8 mouse cellular contexts compared by ENCODE assay signal in the genomic region with DNA sequence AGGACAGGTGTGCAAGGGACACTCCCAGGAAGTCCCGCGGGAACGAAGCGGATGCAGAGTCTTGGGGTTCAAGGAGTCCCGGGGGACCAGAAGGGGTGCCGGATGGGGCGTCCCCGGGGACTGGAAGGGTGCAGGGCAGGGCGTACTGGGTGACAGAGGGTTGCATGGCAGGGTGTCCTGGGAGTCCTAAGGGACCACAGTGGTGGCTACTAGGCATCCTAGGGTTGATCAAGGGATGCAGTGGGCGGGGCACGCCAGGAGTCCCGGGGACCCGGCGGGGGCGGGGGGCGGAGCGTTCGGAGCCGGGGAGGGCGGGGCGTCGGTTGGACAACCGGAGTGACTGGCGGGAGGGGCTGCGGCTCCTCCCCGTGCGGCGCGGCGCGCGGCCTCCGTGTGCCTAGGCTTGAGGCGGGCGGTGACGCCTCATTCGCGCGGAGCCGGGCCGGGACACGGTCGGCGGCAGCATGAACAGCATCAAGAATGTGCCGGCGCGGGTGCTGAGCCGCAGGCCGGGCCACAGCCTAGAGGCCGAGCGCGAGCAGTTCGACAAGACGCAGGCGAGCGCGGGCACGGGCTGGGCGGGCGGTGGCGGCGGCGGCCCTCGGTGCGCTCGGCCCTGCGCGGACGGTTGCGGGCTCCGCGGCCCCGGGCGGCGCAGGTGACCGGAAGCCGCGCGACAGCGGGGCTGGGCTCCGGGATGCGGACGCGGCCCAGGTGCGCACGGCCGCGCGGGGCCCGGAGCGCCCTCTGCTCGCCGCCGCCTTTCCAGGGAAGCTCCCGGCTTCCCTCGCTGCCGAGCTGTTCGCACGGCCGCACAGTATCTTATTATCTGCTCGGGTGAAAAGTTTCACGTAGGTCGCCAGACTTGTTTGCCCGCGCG. TPM values are rescaled to one million over a fixed set of nuclear protein-coding genes. Genes with fewer than 3 reads are reported as not detected.
DNase-seq lines count a peak whose midpoint lies in the region; ATAC-seq and TF ChIP-seq lines count a peak whose summit lies in the region.

A gene (plus strand): TSS at position 330 of the 880 bp plus-strand sequence.

- TF ChIP-seq CTCF in spleen, adult 2 months (IDR thresholded peaks at IDR 0.05; ENCODE audit: extremely low read depth, insufficient read depth, insufficient read length, insufficient replicate concordance) = no peak

- WGBS in intestine, embryonic 15.5 days = under 1% methylated on average over 104 of the region's 106 CpGs
- WGBS in limb, embryonic 10.5 days = 2% methylated on average over 84 of the region's 106 CpGs
- WGBS in midbrain, embryonic 11.5 days = under 1% methylated on average over 102 of the region's 106 CpGs
- WGBS in spleen, adult 2 months = under 1% methylated on average over 98 of the region's 106 CpGs

- no peaks in the 10 kb centered on the region for H3K36me3 ChIP-seq in intestine, embryonic 15.5 days
- H3K36me3 ChIP-seq in limb, embryonic 10.5 days = no peaks in the 10 kb centered on the region
- no peaks in the 10 kb centered on the region for H3K36me3 ChIP-seq in midbrain, embryonic 11.5 days (ENCODE audit: control insufficient read depth, insufficient read depth, low read length)
- peaks cover 4% of the 10 kb centered on the region; the same call in 1 of the 2 replicates for H3K36me3 ChIP-seq in spleen, adult 2 months (ENCODE audit: control insufficient read depth, insufficient read depth, low read length)

- H3K9ac ChIP-seq in intestine, embryonic 15.5 days = peak within 1 kb of the TSS; percentile 81
- H3K9ac ChIP-seq in midbrain, embryonic 11.5 days (ENCODE audit: low read length) = peak within 1 kb of the TSS; percentile 56

- peak within 1 kb of the TSS; percentile 89 for H3K4me2 ChIP-seq in intestine, embryonic 15.5 days (replicated peaks)
- H3K4me2 ChIP-seq in midbrain, embryonic 11.5 days = peak within 1 kb of the TSS; percentile 87

- H3K9me3 ChIP-seq in intestine, embryonic 15.5 days = no peaks in the 10 kb centered on the region
- no peaks in the 10 kb centered on the region for H3K9me3 ChIP-seq in limb, embryonic 10.5 days (replicated peaks)
- no peaks in the 10 kb centered on the region for H3K9me3 ChIP-seq in midbrain, embryonic 11.5 days (ENCODE audit: control insufficient read depth, low read length)

- TF ChIP-seq POLR2A in spleen, adult 2 months (IDR thresholded peaks at IDR 0.05; ENCODE audit: low read depth, low read length) = peak; percentile 64

- DNase-seq in right cerebral cortex, adult 18-20 months = peak; percentile 76
- DNase-seq in right cerebral cortex, postnatal 36 days (ENCODE audit: low spot score in 2 of 2) = no peak
- DNase-seq in embryo, embryonic 10 days (ENCODE audit: low spot score) = peak; percentile 72
- DNase-seq in gastrocnemius, postnatal 4 days (ENCODE audit: low spot score in 2 of 2) = peak; percentile 53 to 64
- peak; percentile 69 for DNase-seq in limb, embryonic 10.5 days (ENCODE audit: low spot score)
- DNase-seq in midbrain, embryonic 11.5 days (ENCODE audit: low spot score, missing footprints) = peak; percentile 94
- peak; percentile 78 to 93 for DNase-seq in spleen, adult 2 months (ENCODE audit: low read depth in 1 of 2, low spot score in 2 of 2)

- H3K27ac ChIP-seq in intestine, embryonic 15.5 days = peak within 1 kb of the TSS; percentile 90
- H3K27ac ChIP-seq in limb, embryonic 10.5 days = peak within 1 kb of the TSS; percentile 83
- no peak within 1 kb of the TSS for H3K27ac ChIP-seq in midbrain, embryonic 11.5 days (ENCODE audit: low read depth, low read length)
- peak within 1 kb of the TSS; percentile 93 for H3K27ac ChIP-seq in spleen, adult 2 months (ENCODE audit: insufficient read depth, low read length)

- ATAC-seq in intestine, embryonic 15.5 days = peak; percentile 78
- ATAC-seq in midbrain, embryonic 11.5 days (ENCODE audit: low FRiP score) = peak; percentile 75

- peaks cover 18% of the 10 kb centered on the region for H3K4me1 ChIP-seq in intestine, embryonic 15.5 days (replicated peaks)
- H3K4me1 ChIP-seq in limb, embryonic 10.5 days = peaks cover 32% of the 10 kb centered on the region
- peaks cover 7% of the 10 kb centered on the region for H3K4me1 ChIP-seq in midbrain, embryonic 11.5 days (ENCODE audit: control insufficient read depth, insufficient read depth, low read length)
- H3K4me1 ChIP-seq in spleen, adult 2 months (ENCODE audit: control insufficient read depth, insufficient read depth, insufficient read length) = peaks cover 20% of the 10 kb centered on the region; the same call in 1 of the 2 replicates

- peak within 1 kb of the TSS; percentile 81 for H3K4me3 ChIP-seq in intestine, embryonic 15.5 days (replicated peaks)
- H3K4me3 ChIP-seq in limb, embryonic 10.5 days = peak within 1 kb of the TSS; percentile 80
- peak within 1 kb of the TSS; percentile 77 for H3K4me3 ChIP-seq in midbrain, embryonic 11.5 days (ENCODE audit: low read depth, low read length)
- H3K4me3 ChIP-seq in spleen, adult 2 months (ENCODE audit: extremely low read depth, insufficient read depth, insufficient read length) = peak within 1 kb of the TSS; percentile 82

- peaks cover 3% of the 10 kb centered on the region for H3K27me3 ChIP-seq in intestine, embryonic 15.5 days (replicated peaks)
- peaks cover 50% of the 10 kb centered on the region for H3K27me3 ChIP-seq in limb, embryonic 10.5 days (ENCODE audit: low read depth, poor library complexity, severe bottlenecking)
- H3K27me3 ChIP-seq in midbrain, embryonic 11.5 days (ENCODE audit: control insufficient read depth, insufficient read depth, low read length) = peaks cover 13% of the 10 kb centered on the region
- no peaks in the 10 kb centered on the region for H3K27me3 ChIP-seq in spleen, adult 2 months (ENCODE audit: control insufficient read depth, insufficient read depth, low read length)

RNA-seq across cellular contexts. Expression of the gene that starts here (rescaled TPM):
- 1 to 10 TPM; 5.5 to 6.6 TPM for total RNA-seq in gastrocnemius, postnatal 4 days (2021)
- polyA plus RNA-seq in intestine, embryonic 15.5 days (2015; fragmentation: Nextera tagmentation; extraction: Ambion mirVana) = 26.0 and 29.3 TPM in 2 replicates
- 7.1 and 8.3 TPM in 2 replicates for polyA plus RNA-seq in limb, embryonic 10.5 days (2016; fragmentation: Nextera tagmentation; extraction: Ambion mirVana)
- polyA plus RNA-seq in midbrain, embryonic 11.5 days (2014; fragmentation: Nextera tagmentation; extraction: Ambion mirVana) = 4.6 and 5.2 TPM in 2 replicates
- 46.3 and 59.2 TPM in 2 replicates for polyA plus RNA-seq in spleen, adult 2 months (2012; rRNA removed)

Comparison
In these comparisons a context has a peak if more than half of its experiments do, and no peak if none do; other contexts are left out.
1. DNase-seq: peak in right cerebral cortex, adult 18-20 months (single experiment), embryo, embryonic 10 days (single experiment), gastrocnemius, postnatal 4 days (2 of 2), limb, embryonic 10.5 days (single experiment), midbrain, embryonic 11.5 days (single experiment) and spleen, adult 2 months (2 of 2); none in right cerebral cortex, postnatal 36 days (0 of 2).
2. Peak in every context shown above with its lines, with median percentiles within 50 percentile points of each other: H3K4me3 ChIP-seq.